Mouse (Mus musculus) common myeloid progenitor, adult 5-6 weeks (primary cell): ENCODE results near the gene Ovol3. TPM values are rescaled to one million over a fixed set of nuclear protein-coding genes. Genes with fewer than 3 reads are reported as not detected.
A peak's percentile ranks its signal among the peaks of the same experiment; 100 is the strongest.

Experiments used
- ATAC-seq: replicated peaks from 2 replicates; pipeline ENCODE4 v1.8.0; 2016; ENCODE audit warnings: low read depth, mild to moderate bottlenecking, moderate TSS enrichment, inconsistent platforms; ENCODE audit not compliant: poor library complexity, severe bottlenecking
- total RNA-seq: library from RNA; stranded (forward); fragments of 200-1000, 187-1606 nt; gene quantifications from 2 replicates; pipeline ENCODE4 v1.2.3, GENCODE M21; 2017

Ovol3 gene
- total RNA-seq, 1 experiment from 2014 or later = not detected

DNA sequence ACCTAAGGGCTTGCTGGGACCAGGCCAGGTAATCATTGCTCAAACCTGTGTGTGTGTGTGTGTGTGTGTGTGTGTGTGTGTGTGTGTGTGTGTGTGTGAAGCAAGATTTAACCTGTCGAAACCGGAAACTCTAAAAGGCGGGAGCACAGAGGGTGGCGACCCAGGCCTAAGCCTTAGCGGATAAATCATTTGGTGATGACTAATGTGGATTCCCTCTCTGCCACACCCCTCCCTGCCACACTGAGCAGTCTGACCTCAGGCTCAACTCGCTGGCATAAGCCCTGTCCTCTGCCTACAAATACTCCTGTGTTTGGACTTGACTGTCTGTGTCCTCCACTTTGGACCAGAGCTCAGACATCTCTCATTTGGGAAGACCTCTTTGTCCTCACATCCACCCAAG is 39.4 kb downstream of the Ovol3 start:
- no peak for ATAC-seq

- no peak for ATAC-seq
These were observed 40.1 kb downstream of the Ovol3 start for GRCm38 (mm10) chr7:30195461-30195860.

DNA sequence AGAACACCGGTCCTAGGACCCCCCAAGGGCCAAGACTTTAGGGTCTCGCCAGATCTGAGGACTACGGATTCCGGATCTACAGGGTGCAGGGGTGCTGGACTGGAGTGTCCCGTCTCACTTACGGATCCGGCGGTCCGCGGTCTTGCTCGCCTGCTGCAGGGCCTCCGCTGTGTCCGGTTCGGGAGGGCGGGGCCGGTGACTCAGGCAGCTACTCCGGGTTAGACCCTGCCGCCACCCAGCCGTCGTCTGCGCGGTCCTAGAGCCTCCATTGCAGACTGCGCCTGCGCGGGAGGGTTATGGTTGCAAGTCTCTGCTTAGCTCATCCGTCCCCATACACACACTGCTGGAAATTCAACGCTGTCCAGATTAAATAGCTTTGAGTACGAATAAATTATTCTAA is 40.6 kb downstream of the Ovol3 start:
- ATAC-seq = peak; percentile 86

DNA sequence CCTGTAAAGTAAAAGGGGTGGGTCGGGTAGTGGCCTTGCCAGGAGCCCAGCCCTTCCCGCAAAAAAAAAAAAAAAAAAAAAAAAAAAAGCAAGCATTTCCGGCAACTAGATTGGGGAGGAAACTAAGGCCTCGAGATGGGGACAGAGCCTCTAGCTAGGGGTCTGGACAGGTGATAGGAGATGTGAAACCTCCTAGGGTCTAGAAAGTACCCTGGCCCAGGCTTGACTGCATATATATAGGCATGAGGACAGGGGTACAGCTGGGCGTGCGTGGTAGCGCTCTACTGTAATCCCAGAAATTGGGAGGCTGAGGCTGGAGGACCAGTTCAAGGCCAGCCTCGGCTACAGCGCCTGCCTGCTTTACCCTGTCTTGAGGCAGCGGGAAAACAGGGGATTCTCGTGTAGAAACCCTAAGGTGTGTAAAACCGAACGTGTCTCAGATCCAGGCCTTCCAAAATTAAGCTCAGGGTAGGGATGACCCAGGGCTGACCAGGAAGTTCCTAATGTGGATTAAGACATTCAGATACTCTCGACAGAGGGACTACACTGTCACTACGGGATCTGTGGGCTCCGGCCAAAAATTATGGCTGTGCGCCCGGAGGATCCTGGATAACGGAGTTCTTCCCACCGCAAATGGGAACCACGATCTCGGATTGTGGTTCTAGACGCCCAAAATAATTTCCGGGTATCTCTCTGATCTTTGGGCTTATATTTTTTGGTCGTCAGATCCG is 41.3 kb downstream of the Ovol3 start:
- peak; percentile 23 for ATAC-seq

GRCm38 (mm10) chr7:30193581-30194100 is 41.9 kb downstream of the Ovol3 start:
- ATAC-seq = peak; percentile 71

- ATAC-seq = no peak
These were observed 42.5 kb downstream of the Ovol3 start for GRCm38 (mm10) chr7:30193013-30193412.

- no peak for ATAC-seq
These were observed 43.4 kb downstream of the Ovol3 start for GRCm38 (mm10) chr7:30192088-30192487.

DNA sequence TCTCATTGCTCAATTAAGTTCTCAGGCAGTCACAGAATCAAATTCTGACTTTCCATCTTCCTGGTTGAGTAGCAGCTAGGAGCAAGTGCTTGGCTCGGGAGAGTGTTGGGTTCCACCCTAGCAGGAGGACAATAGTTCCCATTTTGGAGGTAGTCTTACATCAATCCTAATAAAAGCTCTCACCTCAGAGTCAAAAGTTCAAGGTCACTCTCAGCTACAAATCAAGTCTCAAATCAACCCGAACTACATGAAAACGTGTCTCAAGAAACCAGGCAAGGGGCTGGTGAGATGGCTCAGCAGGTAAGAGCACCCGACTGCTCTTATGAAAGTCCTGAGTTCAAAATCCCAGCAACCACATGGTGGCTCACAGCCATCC is 46.4 kb downstream of the Ovol3 start:
- no peak for ATAC-seq

DNA sequence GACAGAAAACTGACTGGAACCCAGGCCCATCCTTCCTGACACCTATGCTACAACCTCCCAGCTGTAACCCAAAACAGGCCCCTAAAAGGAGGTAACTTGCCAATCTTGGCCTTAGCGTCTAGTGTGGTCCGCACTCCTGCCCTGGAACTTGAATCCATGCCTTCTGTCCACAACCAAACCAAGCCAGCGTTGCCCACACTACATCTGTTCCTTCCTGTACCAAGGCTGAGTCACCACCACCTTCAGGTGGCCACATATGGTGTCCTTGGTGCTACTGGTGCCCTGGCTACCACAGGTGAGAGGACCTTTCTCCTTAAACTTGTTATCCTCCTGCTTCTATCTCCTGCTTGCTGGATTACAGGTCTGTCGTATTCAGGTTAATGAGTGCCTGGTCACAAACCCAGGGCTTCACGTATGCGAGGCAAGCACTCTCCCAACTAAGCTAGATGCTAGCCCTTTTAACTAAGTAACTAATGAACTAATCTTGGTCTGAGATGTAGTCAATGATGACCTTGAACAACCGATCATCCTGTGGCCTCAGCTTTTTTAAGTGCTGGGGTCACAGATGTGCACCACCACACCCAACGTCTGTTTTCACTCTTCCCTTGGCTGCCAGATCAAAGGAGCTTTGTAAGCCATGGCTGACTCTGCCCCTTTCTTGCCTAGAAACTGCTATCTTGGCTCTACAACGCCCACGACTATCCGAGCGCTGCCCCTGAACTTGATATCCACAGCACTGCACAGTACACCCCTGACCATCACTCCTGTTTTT is 47.0 kb downstream of the Ovol3 start:
- ATAC-seq = no peak

DNA sequence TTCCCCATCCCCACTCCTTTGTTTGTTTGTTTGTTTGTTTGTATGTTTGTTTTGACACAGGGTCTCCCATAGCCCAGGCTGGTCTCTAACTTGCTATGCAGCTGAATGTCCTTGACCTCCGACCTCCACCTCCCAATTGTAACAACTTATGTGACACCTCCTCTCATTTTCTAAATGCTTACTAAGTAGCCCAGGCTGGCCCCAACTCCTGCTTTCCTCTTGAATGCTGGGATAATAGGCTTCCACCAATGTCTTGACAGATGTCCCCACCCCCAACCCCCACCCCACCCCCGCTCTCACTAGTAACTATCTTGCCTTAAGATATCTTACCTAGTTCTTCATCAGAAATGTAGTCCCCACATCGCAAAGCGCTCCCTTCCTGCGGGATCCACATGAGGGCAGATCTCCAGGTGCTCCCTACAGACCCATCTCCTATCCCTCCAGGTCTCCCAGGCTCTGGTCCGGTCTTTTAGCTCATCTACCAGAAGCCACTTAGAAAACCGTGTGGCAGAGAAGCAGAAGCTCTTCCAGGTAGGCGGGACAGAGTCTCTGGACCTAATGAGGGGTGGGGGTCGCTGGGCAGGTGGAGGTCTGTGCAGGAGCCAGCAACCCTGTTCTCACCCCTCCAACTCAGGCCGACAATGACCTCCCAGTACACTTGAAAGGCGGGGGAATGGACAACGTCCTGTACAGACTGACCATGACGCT is 50.7 kb downstream of the Ovol3 start:
- no peak for ATAC-seq

- peak; percentile 96 for ATAC-seq
These were observed 51.6 kb downstream of the Ovol3 start, which contains the start of gene Cox7a1 for GRCm38 (mm10) chr7:30183879-30184289. Gene Cox7a1 (plus strand): TSS chr7:30184144.

Other genes starting within 250 kb of the Ovol3 start
- 0.82 and 2.9 TPM in 2 replicates for gene Zfp14, start 184.3 kb downstream of the Ovol3 start, total RNA-seq
- gene Zfp82, start 162.8 kb downstream of the Ovol3 start, total RNA-seq = 3.1 and 6.7 TPM in 2 replicates
- gene Gm26920, start 145.3 kb downstream of the Ovol3 start, total RNA-seq = 0.10 TPM in 1 of 2 replicates, not detected in the other
- gene Zfp566, start 145.2 kb downstream of the Ovol3 start, total RNA-seq = 5.0 and 6.2 TPM in 2 replicates
- gene Zfp260, start 140.9 kb downstream of the Ovol3 start, total RNA-seq = 33.5 and 37.5 TPM in 2 replicates
- gene Zfp382, start 113.8 kb downstream of the Ovol3 start, total RNA-seq = 5.1 and 6.8 TPM in 2 replicates
- gene Zfp146, start 66.0 kb downstream of the Ovol3 start, total RNA-seq = 113 and 122 TPM in 2 replicates
- gene Cox7a1, start 51.6 kb downstream of the Ovol3 start, total RNA-seq = not detected in 2 replicates
- gene Capns1, start 36.9 kb downstream of the Ovol3 start, total RNA-seq = 116 and 136 TPM in 2 replicates
- gene Polr2i, start 3.8 kb downstream of the Ovol3 start, total RNA-seq = 37.3 and 65.1 TPM in 2 replicates
- gene Tbcb, start 3.5 kb downstream of the Ovol3 start, total RNA-seq = 40.5 TPM in 2 replicates
- not detected in 2 replicates for gene Thap8, start 44.4 kb upstream of the Ovol3 start, total RNA-seq
- gene Wdr62, start 44.7 kb upstream of the Ovol3 start, total RNA-seq = 8.2 and 17.5 TPM in 2 replicates
- not detected in 2 replicates for gene Clip3, start 56.0 kb upstream of the Ovol3 start, total RNA-seq
- 15.2 and 31.2 TPM in 2 replicates for gene Alkbh6, start 73.0 kb upstream of the Ovol3 start, total RNA-seq
- 1.4 TPM in 1 of 2 replicates, not detected in the other for gene Syne4, start 79.1 kb upstream of the Ovol3 start, total RNA-seq
- gene E130208F15Rik, start 86.0 kb upstream of the Ovol3 start, total RNA-seq = 0.96 and 3.3 TPM in 2 replicates
- 10.8 and 11.0 TPM in 2 replicates for gene Sdhaf1, start 88.2 kb upstream of the Ovol3 start, total RNA-seq
- gene Lrfn3, start 127.0 kb upstream of the Ovol3 start, total RNA-seq = not detected in 2 replicates
- 94.7 and 118 TPM in 2 replicates for gene Tyrobp, start 178.0 kb upstream of the Ovol3 start, total RNA-seq
- 9.4 and 11.9 TPM in 2 replicates for gene Hcst, start 184.1 kb upstream of the Ovol3 start, total RNA-seq
- 9.0 and 13.0 TPM in 2 replicates for gene Nfkbid, start 186.0 kb upstream of the Ovol3 start, total RNA-seq
- gene Aplp1, start 209.8 kb upstream of the Ovol3 start, total RNA-seq = not detected in 2 replicates
- gene Kirrel2, start 222.0 kb upstream of the Ovol3 start, total RNA-seq = not detected in 2 replicates
- 0.19 and 1.8 TPM in 2 replicates for gene Nphs1, start 222.6 kb upstream of the Ovol3 start, total RNA-seq